Mouse (Mus musculus): ENCODE results near the gene Gtpbp1.

DNA sequence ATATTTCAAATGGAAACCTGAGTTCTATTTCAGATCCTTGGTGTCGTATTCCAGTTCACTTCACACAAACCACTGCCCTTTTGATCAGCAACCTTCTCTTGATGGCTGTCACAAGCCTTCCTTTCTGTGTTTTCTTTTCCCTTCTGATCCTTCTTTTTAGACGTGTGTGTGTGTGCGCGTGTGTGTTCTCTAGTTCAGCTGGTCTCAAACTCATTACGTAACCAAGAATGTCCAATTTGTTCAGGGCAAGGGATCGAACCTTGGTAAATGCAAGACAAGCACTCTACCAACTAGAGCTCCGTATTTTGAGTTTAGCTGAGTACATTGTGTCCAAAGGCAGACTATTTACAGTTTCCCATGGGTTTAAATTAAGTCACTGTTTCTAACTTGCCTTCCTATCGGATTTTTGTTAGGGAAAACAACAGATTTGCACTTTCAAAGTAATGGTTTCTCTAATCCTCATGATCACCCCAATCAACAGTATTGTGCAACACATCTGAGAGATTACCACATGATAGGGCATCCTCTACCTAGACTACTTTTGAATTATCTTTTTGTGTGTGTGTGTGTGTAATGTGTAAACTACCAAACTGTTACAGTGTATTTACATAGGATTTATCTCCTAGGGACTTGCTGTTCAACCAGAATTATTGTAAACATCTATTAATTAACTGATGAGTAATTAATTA, 2.2 kb upstream of the Gtpbp1 start:
- TF ChIP-seq POLR2A (IDR thresholded peaks at IDR 0.05; ENCODE audit: low read depth, low read length) (no peak), CTCF (IDR thresholded peaks at IDR 0.05; ENCODE audit: borderline replicate concordance, insufficient read depth, low read length) (no peak)

Data from embryonic fibroblast, embryonic 13.5 days (primary cell).